Mouse (Mus musculus) erythroid progenitor cell, adult 5-6 weeks (primary cell): ENCODE results near the gene Zfp599. TPM values are rescaled to one million over a fixed set of nuclear protein-coding genes. Genes with fewer than 3 reads are reported as not detected.
"Not testable (repeated sequence)": the region's sequence is repeated elsewhere in the genome, so short reads cannot be mapped to it uniquely, and the experiment has no call there.

Experiments
- ATAC-seq: replicated peaks from 2 replicates; pipeline ENCODE4 v1.8.0; 2016; ENCODE audit warnings: moderate number of reproducible peaks, mild to moderate bottlenecking, moderate TSS enrichment, inconsistent platforms; ENCODE audit not compliant: poor library complexity, low FRiP score, severe bottlenecking
- total RNA-seq, 2 experiments: library from RNA; stranded (forward) in 1 of 2; stranded (reverse) in 1 of 2; fragments of 150-400 nt in 1 of 2; fragments of 186-747, 209-891 nt in 1 of 2; gene quantifications; 2 replicates each; pipeline versions ENCODE4 v1.2.3 to v1.2.4; 2015 to 2017; ENCODE audit warnings: low replicate concordance in 2 of 2

Zfp599 gene
- total RNA-seq (2015; ENCODE audit: low replicate concordance) (0.36 TPM in 1 of 2 replicates, not detected in the other), total RNA-seq (2017; ENCODE audit: low replicate concordance) (0.77 and 1.1 TPM in 2 replicates)

GRCm38 (mm10) chr9:22259184-22260091 lies at the start of gene Zfp599:
TSS of gene Zfp599 (minus strand) at chr9:22259895.
- ATAC-seq = peak; percentile 90

GRCm38 (mm10) chr9:22307920-22308262 lies 48.2 kb upstream of the Zfp599 start:
- not testable (repeated sequence) for ATAC-seq

GRCm38 (mm10) chr9:22307156-22307919 lies 47.6 kb upstream of the Zfp599 start, which contains the start of gene Zfp810:
TSS of gene Zfp810 (minus strand) at chr9:22307648.
- ATAC-seq = peak; percentile 63

- ATAC-seq = no peak
Measured at GRCm38 (mm10) chr9:22306726-22307125, 47.0 kb upstream of the Zfp599 start.

GRCm38 (mm10) chr9:22302199-22302598 lies 42.5 kb upstream of the Zfp599 start:
- no peak for ATAC-seq

DNA sequence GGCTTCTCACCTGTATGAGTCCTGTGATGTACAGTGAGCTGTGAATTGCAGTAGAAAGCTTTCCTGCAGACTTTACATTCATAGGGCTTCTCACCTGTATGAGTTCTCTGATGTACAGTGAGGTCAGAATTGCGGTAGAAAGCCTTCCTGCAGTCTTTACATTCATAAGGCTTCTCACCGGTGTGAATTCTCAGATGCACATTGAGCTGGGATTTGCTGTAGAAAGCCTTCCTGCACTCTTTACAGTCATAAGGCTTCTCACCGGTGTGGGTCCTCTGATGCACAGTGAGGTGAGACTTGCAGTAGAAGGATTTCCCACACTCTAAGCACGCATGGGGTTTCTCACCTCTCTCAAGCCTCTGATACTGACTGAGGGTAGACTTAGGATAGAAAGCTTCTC lies 19.0 kb upstream of the Zfp599 start:
- ATAC-seq = no peak

DNA sequence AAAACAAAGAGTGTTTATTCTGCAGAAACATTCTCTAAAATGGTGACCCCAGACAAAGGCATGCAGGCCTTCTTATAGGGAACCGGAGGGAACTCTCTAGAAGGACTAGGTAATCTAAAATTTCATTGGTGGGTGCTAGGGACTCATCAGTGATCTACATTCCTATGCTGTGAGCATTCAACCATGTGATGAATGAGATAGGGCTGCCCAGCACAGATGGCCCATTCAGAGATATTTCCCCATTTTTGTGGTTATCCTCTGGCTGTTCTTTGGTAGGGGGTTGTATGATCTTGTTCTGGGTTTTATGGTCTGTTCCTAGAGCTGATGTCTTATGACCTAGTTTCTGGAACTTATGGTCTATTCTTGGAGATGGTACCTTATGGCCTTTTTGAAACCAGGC lies 9.2 kb upstream of the Zfp599 start:
- no peak for ATAC-seq

DNA sequence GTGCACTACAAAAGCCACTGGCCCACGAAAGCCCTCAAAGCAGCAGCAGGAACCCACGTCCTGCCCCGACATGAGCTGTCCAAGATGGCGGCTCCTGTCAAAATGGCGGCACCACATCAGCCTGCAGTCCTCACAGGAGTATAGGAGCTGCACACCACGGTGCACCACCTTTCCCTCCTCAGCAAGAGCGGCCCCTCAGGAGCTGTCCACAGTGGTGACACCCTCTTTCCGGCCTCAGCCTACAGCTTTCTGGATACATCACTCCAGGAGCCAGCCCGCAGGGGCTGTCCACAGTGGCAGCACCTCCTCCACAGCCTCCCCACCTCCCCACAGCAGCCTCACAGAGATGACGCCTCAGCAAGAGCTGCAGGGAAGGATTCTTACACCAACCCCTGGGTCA lies 2.9 kb upstream of the Zfp599 start:
- no peak for ATAC-seq

GRCm38 (mm10) chr9:22261594-22261993 lies 1.9 kb upstream of the Zfp599 start:
- no peak for ATAC-seq

GRCm38 (mm10) chr9:22260092-22260422 lies 362 bp upstream of the Zfp599 start:
- no peak for ATAC-seq

DNA sequence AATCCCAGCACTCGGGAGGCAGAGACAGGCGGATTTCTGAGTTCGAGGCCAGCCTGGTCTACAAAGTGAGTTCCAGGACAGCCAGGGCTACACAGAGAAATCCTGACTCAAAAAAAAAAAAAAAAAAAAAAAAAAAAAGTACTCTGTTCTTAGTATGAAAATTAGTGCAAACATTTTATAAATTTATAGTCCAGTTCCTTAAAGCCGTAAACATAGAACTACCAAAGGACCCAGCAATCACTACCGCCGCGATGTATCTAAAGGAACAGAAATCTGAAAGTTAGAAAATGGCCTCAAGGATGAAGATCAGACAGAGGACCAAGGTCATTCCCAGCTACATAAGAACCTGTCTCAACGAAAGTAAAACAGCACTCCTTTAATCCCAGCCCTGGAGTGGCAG lies 911 bp downstream of the Zfp599 start:
- no peak for ATAC-seq

DNA sequence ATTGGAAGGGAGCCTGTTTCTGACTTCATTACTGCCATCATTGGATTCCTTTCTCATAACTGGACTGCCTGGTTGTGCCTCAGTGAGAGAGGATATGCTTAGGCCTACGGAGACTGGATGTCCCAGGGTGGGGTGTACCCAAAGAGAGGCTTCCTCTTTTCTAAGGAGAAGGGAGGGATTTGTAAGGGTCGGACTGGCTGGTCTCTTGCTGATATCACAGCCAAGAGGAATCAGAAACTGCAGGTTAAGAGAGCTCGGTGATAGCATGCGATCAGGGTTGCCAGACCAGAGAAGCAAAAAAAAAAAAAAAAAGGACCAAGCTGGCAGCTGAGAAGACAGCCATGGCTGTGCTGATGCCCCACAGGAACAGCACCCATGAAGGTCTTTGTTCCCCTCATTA lies 3.1 kb downstream of the Zfp599 start:
- no peak for ATAC-seq

DNA sequence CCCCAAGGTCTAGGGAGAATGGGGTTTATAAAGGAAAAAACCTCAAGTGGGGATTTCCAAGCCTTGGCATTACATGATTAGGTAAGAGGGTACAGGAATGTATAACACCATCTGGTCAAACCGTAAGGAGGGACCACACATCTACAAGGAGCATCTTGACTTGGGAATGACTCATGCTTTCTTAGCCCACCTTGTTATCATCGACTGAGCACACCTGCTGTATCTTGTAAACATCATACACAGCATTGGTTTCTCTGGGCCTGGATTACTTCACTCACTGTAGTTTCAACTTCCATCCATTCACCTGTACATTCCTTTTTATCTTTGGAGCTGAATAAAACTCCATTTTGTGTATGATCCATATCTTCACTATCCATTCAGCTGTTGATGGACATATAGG lies 15.5 kb downstream of the Zfp599 start:
- ATAC-seq = no peak

DNA sequence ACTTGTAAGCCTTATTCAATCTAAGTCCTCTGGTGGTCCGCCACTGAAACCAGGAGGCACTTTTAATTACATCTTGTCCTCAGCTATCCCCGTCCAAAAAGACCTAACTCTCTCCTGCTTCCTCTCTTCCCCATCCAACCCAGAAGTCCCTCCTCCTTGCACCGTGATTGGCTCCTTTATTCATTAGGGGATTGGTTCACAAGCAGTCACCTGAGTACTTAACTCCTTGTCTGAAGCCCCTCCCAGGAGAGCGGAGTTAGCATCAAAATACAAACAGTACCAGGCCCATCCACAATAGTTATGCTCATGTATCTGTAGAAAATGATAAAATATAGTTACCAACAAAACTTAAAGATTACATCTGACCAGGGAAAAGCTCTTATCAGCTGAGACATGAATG lies 19.7 kb downstream of the Zfp599 start:
- no peak for ATAC-seq

- no peak for ATAC-seq
Measured at GRCm38 (mm10) chr9:22230556-22230955, 29.1 kb downstream of the Zfp599 start.

GRCm38 (mm10) chr9:22230061-22230460 lies 29.6 kb downstream of the Zfp599 start:
- ATAC-seq = no peak

DNA sequence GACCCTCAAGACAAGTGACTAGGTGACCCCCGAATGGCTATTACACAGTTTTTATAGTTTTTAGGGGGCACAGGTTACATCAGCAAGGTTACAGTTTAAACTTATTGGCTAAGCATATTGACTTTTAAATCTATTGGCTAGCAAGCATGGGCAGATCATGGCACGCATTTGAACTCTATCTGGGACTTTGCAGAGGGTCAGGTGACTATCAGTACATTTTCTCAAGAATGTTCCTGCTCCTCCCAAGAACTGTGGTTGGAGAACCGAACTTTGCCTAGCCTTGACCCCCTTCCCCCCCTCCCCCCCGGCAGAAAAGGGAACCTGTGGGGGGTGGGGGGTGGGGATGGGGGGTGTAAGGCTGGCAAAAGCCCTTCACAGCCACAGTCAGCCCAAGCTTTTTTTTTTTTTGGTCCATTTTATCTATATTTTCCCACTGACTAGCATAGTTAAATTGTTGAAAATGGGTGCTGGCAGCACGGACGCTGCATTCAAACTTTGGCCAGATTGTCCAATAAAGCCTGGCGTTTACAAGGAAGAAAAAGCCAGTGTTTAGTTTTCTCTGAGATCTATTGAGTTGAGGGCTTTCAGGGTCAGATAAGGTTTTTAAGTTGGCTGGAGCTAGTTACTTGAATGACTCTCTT lies 30.2 kb downstream of the Zfp599 start:
- no peak for ATAC-seq

GRCm38 (mm10) chr9:22226846-22227245 lies 32.8 kb downstream of the Zfp599 start:
- ATAC-seq = no peak

DNA sequence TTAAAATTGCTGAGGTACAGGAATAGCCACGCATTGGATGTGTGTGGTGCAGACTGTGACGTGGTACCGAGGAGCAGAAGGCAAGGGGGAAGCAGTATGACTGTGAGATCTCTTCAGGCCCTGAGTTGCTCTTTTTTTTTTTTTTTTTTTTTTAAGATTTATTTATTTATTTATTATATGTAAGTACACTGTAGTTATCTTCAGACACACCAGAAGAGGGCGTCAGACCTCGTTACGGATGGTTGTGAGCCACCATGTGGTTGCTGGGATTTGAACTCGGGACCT lies 33.4 kb downstream of the Zfp599 start:
- ATAC-seq = 0 out of 2 replicates have a peak, but pooled peaks have one; percentile 2

GRCm38 (mm10) chr9:22225581-22226388 lies 33.9 kb downstream of the Zfp599 start, which contains the start of gene Zfp809:
TSS of gene Zfp809 (plus strand) at chr9:22225714.
- peak; percentile 98 for ATAC-seq
